Mouse (Mus musculus) WW6 (cell line): ENCODE results near the gene Zfp600.
"Not testable (repeated sequence)": the region's sequence is repeated elsewhere in the genome, so short reads cannot be mapped to it uniquely, and the experiment has no call there.

Source experiments
- DNase-seq: peaks from one replicate; pipeline ENCODE4 v3.0.0-alpha.2; 2013; ENCODE audit warnings: low read depth, low spot score

Gene Zfp600

DNA sequence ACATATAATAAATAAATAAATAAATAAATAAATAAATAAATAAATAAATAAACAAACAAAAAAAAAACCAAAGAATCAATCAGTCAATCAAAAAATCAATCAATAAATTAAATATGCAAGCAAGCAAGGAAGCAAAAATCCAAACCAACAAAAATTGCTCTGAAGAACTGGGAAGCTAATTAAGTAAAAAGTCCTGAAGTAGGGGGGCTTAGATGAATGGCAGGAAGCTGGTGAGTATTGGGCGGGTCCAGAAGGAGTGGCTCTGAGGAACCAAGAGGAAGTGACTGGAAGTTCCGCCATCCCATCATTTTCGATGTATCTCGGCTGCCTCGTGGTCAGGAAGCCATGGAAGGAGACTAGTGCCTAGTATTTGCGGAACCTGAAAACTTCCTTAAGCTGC is at the start of gene Zfp600:
Gene Zfp600, plus strand, starts transcription at position 301 of the 400 bp plus-strand sequence.
- DNase-seq, result not testable (repeated sequence)

DNA sequence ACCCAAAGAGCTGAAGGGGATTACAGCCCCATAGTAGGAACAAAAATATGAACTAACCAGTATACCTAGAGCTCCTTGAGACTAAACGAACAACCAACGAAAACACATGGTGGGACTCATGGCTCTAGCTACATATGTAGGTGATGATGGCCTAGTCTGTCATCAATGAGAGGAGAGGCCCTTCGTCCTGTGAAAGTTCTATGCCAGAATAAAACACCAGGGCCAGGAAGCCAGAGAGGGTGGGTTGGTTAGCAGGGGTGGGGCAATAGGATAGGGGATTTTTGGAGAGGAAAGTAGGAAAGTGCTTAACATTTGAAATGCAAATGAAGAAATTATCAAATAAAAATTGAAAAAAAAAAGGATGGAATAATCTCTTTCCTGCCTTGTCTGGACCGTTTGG is 6.3 kb downstream of the Zfp600 start:
- DNase-seq, result not testable (repeated sequence)

DNA sequence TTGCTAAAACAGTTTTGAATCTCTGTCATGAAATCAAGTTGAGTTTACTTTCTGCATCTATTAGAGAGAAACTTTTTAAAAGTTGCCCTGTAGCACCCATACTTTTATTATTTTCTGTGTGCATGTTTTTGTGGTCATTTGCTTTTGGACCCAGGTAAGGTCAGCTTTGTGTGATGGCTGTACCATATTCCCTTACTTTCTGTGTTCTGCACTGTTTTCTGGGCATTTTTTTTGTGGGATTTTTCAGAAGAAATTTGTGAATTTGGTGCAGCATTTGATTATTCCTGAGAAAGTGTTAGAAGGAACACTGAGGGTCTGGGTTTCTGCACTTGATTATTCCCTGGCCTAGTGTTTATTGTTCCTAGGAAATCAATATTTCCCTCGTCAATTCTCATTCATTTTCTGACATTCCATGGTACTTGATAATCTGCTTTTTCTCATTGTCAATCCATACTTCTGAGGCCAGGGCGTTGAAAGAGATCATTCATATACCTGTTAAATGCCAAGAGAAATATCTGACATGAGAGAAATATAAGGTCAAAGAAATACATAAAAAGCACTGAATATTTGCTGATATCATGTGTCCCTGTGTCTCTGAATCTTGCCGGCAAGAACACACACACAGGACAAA is 10.7 kb downstream of the Zfp600 start:
- not testable (repeated sequence) for DNase-seq

DNA sequence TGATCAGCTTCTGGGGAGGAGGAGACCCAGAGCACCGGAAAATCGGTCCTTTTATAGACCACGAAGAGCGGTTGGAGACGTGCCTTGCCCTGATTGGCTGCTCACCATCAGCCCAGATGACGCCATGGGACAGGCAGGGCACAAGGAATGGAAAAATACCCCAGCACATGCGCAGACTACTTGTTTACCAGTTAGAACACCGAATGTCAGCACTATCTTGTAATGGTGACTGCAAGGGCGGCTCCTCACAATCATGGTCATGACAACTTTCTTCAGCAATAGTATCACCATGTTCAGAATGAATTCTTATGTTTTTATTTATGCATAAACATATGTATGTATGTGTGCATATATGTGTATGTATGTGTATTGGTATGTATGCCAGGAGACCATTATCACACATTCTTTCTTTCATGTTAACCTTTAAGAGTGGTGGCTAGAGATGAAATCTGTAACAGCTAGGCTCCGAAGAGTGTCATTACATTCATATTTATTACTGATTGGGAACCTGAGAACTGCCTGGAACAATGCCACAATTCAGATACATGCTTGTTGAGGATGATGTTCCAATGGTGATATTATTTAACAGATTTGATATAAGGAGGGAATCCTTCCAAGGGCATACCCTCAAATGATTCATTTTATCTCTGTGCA is 11.4 kb downstream of the Zfp600 start:
- DNase-seq, result not testable (repeated sequence)

DNA sequence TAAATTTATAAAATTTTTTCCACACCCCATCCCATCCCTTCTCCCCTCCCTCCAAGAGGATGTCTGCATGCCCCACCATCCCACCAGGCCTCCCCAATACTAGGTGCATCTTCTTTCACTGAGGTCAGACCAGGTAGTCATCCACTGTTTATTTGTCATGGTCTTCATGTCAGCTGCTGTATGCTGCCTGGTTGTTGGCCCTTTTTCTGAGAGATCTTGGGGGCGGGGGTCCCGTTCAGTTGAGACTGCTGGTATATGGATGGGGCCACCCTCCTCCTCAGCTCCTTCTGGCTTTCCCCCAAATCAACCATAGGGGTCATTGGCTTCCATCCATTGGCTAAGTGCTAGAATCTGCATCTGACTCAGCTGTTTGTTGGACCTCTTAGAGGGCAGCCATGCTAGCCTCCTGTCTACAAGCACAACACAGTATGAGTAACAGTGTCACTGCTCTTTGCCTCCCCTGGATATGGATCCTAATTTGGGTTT is 12.1 kb downstream of the Zfp600 start:
- DNase-seq, result not testable (repeated sequence)

DNA sequence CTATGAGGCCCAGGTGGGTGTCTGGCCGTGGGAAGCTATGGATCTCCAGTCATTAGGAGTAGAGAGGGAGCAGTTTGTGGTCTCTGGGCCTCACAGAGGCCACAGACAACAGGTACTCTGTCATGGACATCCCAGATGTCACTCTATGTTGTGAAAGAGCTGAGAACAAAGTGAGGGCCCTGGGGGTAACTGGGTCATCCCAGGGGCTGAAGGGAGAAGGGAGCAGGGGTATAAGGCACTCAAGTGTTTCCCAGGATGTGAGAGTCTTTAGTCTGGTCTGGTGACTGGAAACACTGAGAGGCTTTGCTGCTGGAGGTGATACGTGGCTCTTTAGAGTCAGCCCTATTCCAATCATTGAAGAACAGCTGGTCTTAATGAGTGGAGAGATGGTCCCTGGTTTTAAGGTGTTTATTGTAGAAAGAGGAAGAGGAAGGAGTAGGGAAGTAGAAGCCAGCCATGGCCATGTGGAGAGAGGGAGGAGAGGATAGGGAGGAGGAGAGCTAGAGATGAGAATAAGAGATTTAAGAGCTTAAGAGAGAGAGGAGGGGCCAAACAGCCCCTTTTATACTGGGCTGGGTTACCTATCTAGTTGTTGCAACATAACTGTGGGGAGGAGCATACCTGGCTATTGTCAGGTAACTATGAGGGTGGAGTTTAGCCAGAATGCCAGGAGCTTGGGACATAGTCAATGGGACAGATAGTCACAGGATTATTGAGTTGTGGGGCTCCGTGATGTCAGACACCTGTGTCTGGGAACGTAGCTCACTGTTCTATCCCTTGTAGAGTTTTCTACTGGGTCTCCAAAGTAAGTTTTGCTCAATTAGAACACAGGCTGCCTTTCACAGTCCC is 17.0 kb downstream of the Zfp600 start:
- DNase-seq, result not testable (repeated sequence)

DNA sequence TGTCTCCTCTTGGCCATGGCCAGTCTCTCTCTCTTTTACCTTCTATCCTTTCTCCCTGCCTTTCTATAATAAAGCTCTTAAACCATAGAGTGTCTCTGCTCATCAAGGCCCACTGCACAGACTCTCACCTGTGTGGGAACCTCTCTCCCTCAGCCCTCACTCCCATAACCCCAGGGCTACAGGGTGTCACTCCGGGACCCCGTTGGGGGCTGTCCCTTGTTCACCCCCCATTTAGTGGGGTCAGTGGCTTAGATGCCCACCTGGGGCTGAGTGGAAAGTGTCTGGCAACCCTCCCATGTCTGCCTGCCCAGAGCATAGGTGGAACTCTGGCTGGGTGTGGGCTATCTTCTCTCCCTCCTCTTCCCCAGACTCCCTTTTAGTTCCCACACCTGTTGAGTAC is 47.7 kb downstream of the Zfp600 start:
- DNase-seq, result not testable (repeated sequence)

DNA sequence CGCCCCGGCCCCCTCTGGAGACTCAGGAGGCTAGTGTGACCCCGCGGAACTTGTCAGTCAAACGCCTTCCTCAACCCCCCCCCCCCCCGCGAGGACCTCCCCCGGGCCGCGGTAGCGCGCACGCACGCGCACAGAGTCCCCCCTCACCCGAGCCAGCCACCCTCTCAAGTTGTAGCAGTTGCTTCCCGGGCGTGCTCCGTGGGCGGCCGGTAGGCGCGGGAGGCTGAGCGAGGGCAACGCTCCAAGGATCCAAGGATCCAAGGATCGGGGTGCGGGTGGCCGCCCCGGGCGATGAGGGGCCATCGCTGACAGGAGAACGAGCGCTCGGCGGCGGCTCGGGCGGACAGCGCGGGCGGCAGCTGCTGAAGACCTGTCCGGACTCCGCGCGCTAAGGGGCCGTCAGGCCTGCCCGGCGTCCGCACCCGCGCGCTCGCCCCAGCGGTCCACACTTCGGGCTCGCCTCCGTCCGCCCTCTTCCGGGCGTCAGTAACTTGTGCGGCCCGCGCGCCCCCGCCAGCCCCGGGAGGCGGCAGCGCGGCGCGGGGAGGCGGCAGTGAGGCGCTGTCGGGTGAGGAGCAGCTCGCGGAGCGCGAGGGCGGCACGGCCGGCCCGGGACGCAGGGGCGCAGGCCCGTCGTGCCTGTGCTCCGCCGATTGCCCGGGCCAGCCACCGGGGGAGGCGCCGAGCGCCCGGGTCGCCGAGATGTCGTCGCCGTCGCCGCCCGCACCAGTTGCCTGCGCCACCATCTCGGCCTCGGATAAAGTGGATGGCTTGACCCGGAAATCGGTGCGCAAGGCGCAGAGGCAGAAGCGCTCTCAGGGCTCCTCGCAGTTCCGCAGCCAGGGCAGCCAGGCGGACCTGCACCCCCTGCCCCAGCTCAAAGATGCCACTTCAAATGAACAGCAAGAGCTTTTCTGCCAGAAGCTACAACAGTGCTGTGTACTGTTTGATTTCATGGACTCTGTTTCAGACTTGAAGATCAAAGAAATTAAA is 82.9 kb downstream of the Zfp600 start:
- DNase-seq, result not testable (repeated sequence)

DNA sequence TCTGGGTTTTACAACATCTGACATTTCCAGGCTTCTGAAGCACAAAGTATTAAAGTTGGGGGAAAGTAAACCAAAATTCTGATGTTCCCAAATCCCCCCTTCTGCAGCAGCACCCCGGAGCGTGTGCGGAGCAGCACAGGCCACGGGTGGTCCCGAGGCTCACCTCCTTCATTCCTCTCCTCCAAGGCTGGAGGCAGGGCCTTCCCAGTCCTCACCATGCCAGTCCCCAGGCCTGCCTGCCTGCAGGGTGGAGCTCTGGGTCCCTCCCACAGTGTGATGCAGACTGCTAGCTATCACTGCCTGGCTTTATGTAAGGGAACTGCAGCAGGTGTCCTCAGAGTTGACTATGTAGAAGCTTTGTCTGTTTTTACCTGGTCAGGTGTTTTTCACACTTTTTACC is 85.5 kb downstream of the Zfp600 start:
- DNase-seq, result not testable (repeated sequence)
